Mouse (Mus musculus): ENCODE data around the gene Slc5a5. TPM values are rescaled to one million over a fixed set of nuclear protein-coding genes. Genes with fewer than 3 reads are reported as not detected.
A peak's percentile ranks its signal among the peaks of the same experiment; 100 is the strongest.

Slc5a5 gene
- polyA plus RNA-seq, 1 experiment from 2014 or later, result 0.09 TPM

DNA sequence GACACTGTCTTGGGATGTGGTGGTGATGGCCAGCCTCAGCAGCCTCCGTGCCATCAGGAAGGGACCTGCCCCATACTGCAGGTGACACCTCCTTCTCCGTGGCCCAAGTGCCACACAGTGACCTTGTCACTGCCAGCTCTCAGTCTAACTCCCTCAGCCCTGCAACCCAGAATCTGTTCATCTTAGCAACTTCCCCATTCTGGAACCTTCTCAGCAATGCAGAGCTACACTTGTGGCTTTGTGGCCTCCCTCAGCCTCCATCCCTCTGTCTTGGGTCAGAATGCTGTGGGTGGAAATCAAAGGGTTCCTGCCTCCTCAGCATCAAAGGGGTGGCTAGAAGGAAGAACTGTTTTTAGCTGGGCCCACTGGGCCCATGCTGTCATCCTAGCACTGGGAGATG, 38.7 kb downstream of the Slc5a5 start:
- H3K4me1 ChIP-seq (ENCODE audit: control insufficient read depth, insufficient read depth, low read length), result peaks cover 17% of the 10 kb centered on the region
- H3K9ac ChIP-seq (ENCODE audit: low read length), result no peak overlapping the region
- no peak for ATAC-seq (ENCODE audit: insufficient number of reproducible peaks, low FRiP score, low TSS enrichment, low read depth)
- no peak for DNase-seq (ENCODE audit: low spot score)
- no peaks in the 10 kb centered on the region for H3K36me3 ChIP-seq (ENCODE audit: control insufficient read depth, insufficient read depth, low read length)
- H3K27me3 ChIP-seq (ENCODE audit: control insufficient read depth, insufficient read depth, low read length), result no peaks in the 10 kb centered on the region
- H3K9me3 ChIP-seq (ENCODE audit: control insufficient read depth, low read length), result no peaks in the 10 kb centered on the region
- H3K27ac ChIP-seq (replicated peaks; ENCODE audit: low read depth, low read length), result no peak overlapping the region
- 82% methylated on average over 2 of the region's 2 CpGs for WGBS
- no peak overlapping the region for H3K4me3 ChIP-seq (ENCODE audit: low read depth, low read length)
- no peak overlapping the region for H3K4me2 ChIP-seq (ENCODE audit: low read depth, severe bottlenecking)

DNA sequence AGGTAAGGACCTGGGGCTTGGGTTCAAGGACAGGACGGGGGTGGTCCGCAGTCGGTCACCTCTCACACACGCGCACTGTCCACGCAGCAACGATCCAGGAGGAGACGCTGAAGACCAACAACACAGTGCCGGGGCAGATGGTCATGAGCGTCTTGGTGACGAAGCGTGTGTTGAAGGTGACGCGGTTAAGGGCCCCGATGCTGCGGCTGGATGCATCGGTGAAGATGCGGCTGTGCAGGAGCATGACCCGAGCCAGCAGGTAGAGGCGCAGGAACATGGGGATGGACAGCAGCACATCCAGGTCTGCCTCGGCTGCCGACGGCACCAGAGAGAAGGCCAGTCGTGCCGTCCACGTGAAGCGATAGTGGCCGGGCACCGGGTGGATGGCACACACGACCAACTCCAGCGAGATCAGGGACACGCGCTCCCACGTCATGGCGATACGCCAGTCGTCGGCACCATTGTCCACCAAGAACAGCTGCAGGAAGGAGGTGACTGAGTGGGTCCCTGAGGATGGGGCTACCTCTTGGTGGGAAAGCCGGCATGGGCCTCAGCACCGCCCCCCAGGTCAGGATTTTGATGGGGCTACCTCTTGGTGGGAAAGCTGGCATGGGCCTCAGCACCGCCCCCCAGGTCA, 39.8 kb downstream of the Slc5a5 start:
- Histone ChIP-seq H3K9me3 (ENCODE audit: control insufficient read depth, low read length) (no peaks in the 10 kb centered on the region), H3K36me3 (ENCODE audit: control insufficient read depth, insufficient read depth, low read length) (no peaks in the 10 kb centered on the region), H3K27ac (replicated peaks; ENCODE audit: low read depth, low read length) (no peak overlapping the region), H3K4me3 (ENCODE audit: low read depth, low read length) (no peak overlapping the region), H3K4me1 (ENCODE audit: control insufficient read depth, insufficient read depth, low read length) (peaks cover 13% of the 10 kb centered on the region), H3K9ac (ENCODE audit: low read length) (no peak overlapping the region), H3K27me3 (ENCODE audit: control insufficient read depth, insufficient read depth, low read length) (no peaks in the 10 kb centered on the region), H3K4me2 (ENCODE audit: low read depth, severe bottlenecking) (no peak overlapping the region)
- 91% methylated on average over 41 of the region's 41 CpGs for WGBS
- DNase-seq (ENCODE audit: low spot score) (no peak), ATAC-seq (ENCODE audit: insufficient number of reproducible peaks, low FRiP score, low TSS enrichment, low read depth) (no peak)

DNA sequence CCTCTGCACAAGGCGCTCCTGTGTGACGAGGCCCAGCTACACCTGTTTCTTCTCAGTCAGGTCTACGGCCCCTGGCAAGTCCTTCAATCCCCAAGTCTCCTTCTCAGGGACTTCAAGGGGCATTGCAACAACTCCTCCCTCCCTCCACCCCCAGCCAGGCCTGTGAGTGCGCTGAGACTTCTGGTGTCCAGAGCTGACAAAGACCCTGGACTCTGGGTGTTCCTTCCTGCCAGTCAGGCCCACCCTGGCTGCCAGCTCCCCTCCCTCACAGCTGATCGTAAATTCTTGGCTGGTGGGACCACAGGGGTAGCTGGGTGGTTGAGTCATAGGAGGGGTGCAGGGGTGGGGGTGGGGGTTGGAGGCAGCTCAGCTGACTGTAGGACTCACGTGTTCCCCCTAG, 40.7 kb downstream of the Slc5a5 start:
- no peak overlapping the region for H3K4me2 ChIP-seq (ENCODE audit: low read depth, severe bottlenecking)
- 0 out of 2 replicates have a peak overlapping the region, but pooled peaks have one; percentile 21 for H3K27ac ChIP-seq (replicated peaks; ENCODE audit: low read depth, low read length)
- peak overlapping the region; percentile 37; the same call in 1 of the 2 replicates for H3K9ac ChIP-seq (ENCODE audit: low read length)

DNA sequence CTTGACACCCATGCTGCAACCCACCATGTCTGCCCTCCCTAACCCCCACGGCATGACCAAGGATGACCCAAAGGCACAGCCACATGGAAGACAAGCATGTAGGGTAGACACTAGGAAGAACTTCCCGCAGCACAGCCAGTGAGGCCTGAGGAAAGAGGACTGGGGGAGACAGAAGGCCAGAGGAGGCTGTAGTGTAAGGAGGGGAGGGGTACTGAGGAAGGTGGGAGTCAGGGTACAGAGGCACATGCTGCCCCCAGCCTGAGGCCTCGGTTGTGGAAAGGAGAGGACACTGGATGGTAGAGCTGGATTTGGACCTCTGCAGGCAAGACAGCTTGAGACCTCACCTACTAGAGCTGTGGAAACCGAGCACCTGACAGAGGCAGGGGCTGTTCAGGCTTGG, 41.6 kb downstream of the Slc5a5 start:
- H3K4me2 ChIP-seq (ENCODE audit: low read depth, severe bottlenecking), result no peak overlapping the region
- H3K27me3 ChIP-seq (ENCODE audit: control insufficient read depth, insufficient read depth, low read length), result no peaks in the 10 kb centered on the region
- no peak overlapping the region for H3K9ac ChIP-seq (ENCODE audit: low read length)
- peaks cover 7% of the 10 kb centered on the region; the same call in 1 of the 2 replicates for H3K4me1 ChIP-seq (ENCODE audit: control insufficient read depth, insufficient read depth, low read length)
- no peaks in the 10 kb centered on the region for H3K36me3 ChIP-seq (ENCODE audit: control insufficient read depth, insufficient read depth, low read length)
- no peak overlapping the region for H3K4me3 ChIP-seq (ENCODE audit: low read depth, low read length)
- no peak for DNase-seq (ENCODE audit: low spot score)
- no peak overlapping the region for H3K27ac ChIP-seq (replicated peaks; ENCODE audit: low read depth, low read length)
- H3K9me3 ChIP-seq (ENCODE audit: control insufficient read depth, low read length), result no peaks in the 10 kb centered on the region
- ATAC-seq (ENCODE audit: insufficient number of reproducible peaks, low FRiP score, low TSS enrichment, low read depth), result no peak
- WGBS, result 87% methylated on average over 4 of the region's 4 CpGs

More for the DNA sequence above, 40.7 kb downstream of the Slc5a5 start:
- no peaks in the 10 kb centered on the region for H3K27me3 ChIP-seq (ENCODE audit: control insufficient read depth, insufficient read depth, low read length)
- peaks cover 7% of the 10 kb centered on the region for H3K4me1 ChIP-seq (ENCODE audit: control insufficient read depth, insufficient read depth, low read length)
- no peak for ATAC-seq (ENCODE audit: insufficient number of reproducible peaks, low FRiP score, low TSS enrichment, low read depth)
- no peaks in the 10 kb centered on the region for H3K9me3 ChIP-seq (ENCODE audit: control insufficient read depth, low read length)
- H3K36me3 ChIP-seq (ENCODE audit: control insufficient read depth, insufficient read depth, low read length), result no peaks in the 10 kb centered on the region
- DNase-seq (ENCODE audit: low spot score), result no peak
- 34% methylated on average over 6 of the region's 6 CpGs for whole genome bisulfite sequencing
- no peak overlapping the region for H3K4me3 ChIP-seq (ENCODE audit: low read depth, low read length)

DNA sequence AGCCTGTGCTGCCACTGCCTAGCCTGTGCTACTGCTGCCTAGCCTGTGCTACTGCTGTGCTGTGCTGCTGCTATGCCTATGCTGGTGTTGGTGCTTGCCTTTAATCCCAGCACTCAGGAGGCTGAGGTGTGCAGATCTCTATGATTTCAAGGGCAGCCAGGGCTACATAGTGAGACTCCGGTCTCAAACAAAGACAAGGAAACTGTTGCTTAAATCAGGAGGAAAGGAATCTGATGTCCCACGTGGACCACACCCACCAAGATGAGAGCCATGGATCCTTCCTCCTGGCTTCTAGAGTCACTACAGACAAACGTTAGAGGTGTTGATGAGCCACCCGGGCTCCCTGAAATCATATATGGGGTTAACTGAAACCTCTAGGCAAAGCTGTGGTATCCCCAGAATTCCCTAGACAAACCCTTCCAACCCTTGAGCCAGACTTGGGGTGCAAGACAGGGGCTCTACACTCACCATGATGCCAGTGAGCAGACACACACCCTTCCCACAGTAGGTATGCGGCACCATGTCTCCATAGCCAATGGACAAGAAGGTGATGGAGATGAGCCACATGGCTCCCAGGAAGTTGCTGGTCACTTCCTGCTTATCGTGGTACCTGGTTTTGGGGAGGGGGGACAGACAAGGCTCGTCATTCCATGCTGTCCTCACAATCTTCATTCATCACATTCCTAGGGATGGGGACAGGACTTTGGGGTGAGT, 42.3 kb downstream of the Slc5a5 start:
- Histone ChIP-seq H3K36me3 (ENCODE audit: control insufficient read depth, insufficient read depth, low read length) (no peaks in the 10 kb centered on the region), H3K27ac (replicated peaks; ENCODE audit: low read depth, low read length) (no peak overlapping the region), H3K27me3 (ENCODE audit: control insufficient read depth, insufficient read depth, low read length) (no peaks in the 10 kb centered on the region), H3K9ac (ENCODE audit: low read length) (no peak overlapping the region), H3K4me3 (ENCODE audit: low read depth, low read length) (no peak overlapping the region), H3K4me2 (ENCODE audit: low read depth, severe bottlenecking) (no peak overlapping the region), H3K9me3 (ENCODE audit: control insufficient read depth, low read length) (no peaks in the 10 kb centered on the region), H3K4me1 (ENCODE audit: control insufficient read depth, insufficient read depth, low read length) (peaks cover 7% of the 10 kb centered on the region; the same call in 1 of the 2 replicates)
- ATAC-seq (ENCODE audit: insufficient number of reproducible peaks, low FRiP score, low TSS enrichment, low read depth) (no peak), DNase-seq (ENCODE audit: low spot score) (no peak)
- WGBS, result 86% methylated on average over 7 of the region's 7 CpGs

DNA sequence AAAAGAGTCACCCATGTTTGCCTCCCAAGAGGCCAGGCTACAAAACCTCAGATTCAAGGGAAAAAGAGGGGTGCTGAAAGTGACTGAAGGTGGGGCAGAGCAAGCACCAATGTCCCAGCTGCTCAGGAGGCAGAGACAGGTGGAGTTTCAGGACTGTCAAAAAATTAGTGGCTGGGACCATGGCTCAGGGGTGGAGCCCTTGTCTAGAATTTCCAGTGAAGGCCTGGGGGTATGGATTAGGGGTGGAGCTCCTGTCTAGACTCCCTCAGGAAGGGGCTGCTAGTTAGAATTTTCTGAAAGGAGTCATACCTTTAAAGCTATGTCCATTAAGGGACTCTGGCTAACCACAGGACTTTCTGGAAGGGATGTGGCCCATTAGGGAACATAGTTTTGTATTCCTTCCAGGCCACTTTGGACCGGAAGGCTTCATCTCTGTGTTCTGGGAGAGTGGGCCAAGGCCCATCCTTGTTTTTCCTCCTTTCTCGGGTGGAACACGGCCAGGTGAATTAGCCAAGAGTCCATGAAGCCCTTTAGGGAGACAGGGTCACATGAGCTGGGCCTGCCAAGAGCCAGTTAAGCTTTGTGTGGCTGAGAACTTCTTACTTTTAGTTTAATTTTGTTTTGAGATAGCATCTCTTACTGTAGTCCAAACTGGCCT, 43.1 kb downstream of the Slc5a5 start:
- DNase-seq (ENCODE audit: low spot score), result no peak

DNA sequence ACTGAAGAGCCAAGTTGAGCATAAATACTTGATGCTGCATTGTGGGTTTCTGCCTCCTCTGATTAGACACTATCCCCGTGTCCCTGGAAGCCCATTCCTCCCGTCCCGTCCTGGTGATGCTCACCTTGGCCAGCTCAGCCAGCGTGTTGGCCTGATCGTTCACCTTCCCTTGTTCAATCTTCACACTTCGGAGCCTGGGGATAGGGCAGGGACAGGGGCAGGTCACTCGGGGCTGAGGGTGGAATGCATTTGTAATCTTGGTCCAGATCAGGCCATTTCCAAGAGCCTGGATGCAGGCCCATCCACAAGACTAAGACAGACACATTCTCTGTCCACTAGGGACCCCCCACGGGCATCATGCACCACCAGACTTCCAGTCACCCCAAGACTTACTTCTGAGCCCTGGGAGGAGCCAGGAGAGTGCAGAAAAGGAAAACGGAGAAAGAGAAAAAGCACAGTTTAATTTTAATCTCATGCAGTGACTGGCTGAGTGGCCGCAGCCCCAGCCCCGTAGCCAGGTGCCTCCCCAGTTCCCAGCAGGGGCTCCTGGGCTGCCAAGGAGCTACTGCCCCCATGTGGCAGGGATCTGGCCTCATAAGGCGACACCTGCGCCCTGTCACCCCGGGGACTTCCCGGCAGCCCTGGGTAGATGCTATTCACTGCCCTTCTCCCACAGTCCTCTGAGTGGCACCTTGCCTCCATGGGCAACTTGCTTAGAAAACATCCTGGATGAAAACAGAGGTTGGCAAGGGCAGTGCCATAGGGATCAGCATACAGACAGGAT, 46.0 kb downstream of the Slc5a5 start:
- H3K4me3 ChIP-seq (ENCODE audit: low read depth, low read length), result no peak overlapping the region
- H3K27ac ChIP-seq (replicated peaks; ENCODE audit: low read depth, low read length), result no peak overlapping the region
- WGBS, result 50% methylated on average over 15 of the region's 15 CpGs
- no peaks in the 10 kb centered on the region for H3K27me3 ChIP-seq (ENCODE audit: control insufficient read depth, insufficient read depth, low read length)
- H3K9ac ChIP-seq (ENCODE audit: low read length), result no peak overlapping the region
- H3K36me3 ChIP-seq (ENCODE audit: control insufficient read depth, insufficient read depth, low read length), result no peaks in the 10 kb centered on the region
- no peak for DNase-seq (ENCODE audit: low spot score)
- H3K9me3 ChIP-seq (ENCODE audit: control insufficient read depth, low read length), result no peaks in the 10 kb centered on the region
- ATAC-seq (ENCODE audit: insufficient number of reproducible peaks, low FRiP score, low TSS enrichment, low read depth), result no peak
- H3K4me1 ChIP-seq (ENCODE audit: control insufficient read depth, insufficient read depth, low read length), result no peaks in the 10 kb centered on the region; the same call in 1 of the 2 replicates
- H3K4me2 ChIP-seq (ENCODE audit: low read depth, severe bottlenecking), result no peak overlapping the region

More for the DNA sequence above, 43.1 kb downstream of the Slc5a5 start:
- WGBS, result 88% methylated on average over 3 of the region's 3 CpGs
- Histone ChIP-seq H3K36me3 (ENCODE audit: control insufficient read depth, insufficient read depth, low read length) (no peaks in the 10 kb centered on the region), H3K4me2 (ENCODE audit: low read depth, severe bottlenecking) (no peak overlapping the region), H3K27ac (replicated peaks; ENCODE audit: low read depth, low read length) (no peak overlapping the region), H3K9ac (ENCODE audit: low read length) (no peak overlapping the region), H3K4me1 (ENCODE audit: control insufficient read depth, insufficient read depth, low read length) (peaks cover 7% of the 10 kb centered on the region; the same call in 1 of the 2 replicates), H3K4me3 (ENCODE audit: low read depth, low read length) (no peak overlapping the region), H3K27me3 (ENCODE audit: control insufficient read depth, insufficient read depth, low read length) (no peaks in the 10 kb centered on the region), H3K9me3 (ENCODE audit: control insufficient read depth, low read length) (no peaks in the 10 kb centered on the region)
- ATAC-seq (ENCODE audit: insufficient number of reproducible peaks, low FRiP score, low TSS enrichment, low read depth), result no peak

DNA sequence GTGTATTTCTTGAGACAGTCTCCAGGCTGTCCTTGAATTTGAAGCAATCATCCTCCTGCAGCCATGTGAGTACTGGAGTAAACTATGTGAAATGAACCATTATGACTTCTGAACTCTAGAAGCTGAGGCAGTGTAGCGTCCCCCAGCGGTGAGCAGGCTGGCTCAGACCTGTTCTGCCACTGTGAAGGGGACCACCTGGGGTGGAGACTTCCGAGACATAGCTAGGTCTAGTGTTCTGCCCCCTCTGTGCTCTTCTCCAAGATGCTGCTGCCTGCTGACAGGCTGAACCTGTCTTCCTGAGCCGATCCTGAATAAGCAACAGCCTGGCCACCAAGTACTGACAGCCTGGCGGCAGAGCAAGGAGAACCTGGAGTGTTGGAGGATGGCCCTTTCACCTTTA, 47.4 kb downstream of the Slc5a5 start:
- Histone ChIP-seq H3K27me3 (ENCODE audit: control insufficient read depth, insufficient read depth, low read length) (no peaks in the 10 kb centered on the region), H3K4me3 (ENCODE audit: low read depth, low read length) (no peak overlapping the region), H3K9me3 (ENCODE audit: control insufficient read depth, low read length) (no peaks in the 10 kb centered on the region), H3K9ac (ENCODE audit: low read length) (no peak overlapping the region), H3K36me3 (ENCODE audit: control insufficient read depth, insufficient read depth, low read length) (no peaks in the 10 kb centered on the region), H3K4me1 (ENCODE audit: control insufficient read depth, insufficient read depth, low read length) (0 out of 2 replicates have a peak, but pooled peaks cover 6% of the 10 kb centered on the region), H3K4me2 (ENCODE audit: low read depth, severe bottlenecking) (no peak overlapping the region), H3K27ac (replicated peaks; ENCODE audit: low read depth, low read length) (no peak overlapping the region)
- ATAC-seq (ENCODE audit: insufficient number of reproducible peaks, low FRiP score, low TSS enrichment, low read depth) (no peak), DNase-seq (ENCODE audit: low spot score) (no peak)
- 49% methylated on average over 5 of the region's 5 CpGs for WGBS

All from limb, embryonic 11.5 days (tissue).